Mouse (Mus musculus): ENCODE results near the gene Spns3. TPM values are rescaled to one million over a fixed set of nuclear protein-coding genes. Genes with fewer than 3 reads are reported as not detected.
A peak's percentile ranks its signal among the peaks of the same experiment; 100 is the strongest.

The Spns3 gene
- total and polyA plus RNA-seq, 3 experiments: 0.31 TPM; not detected in 2

DNA sequence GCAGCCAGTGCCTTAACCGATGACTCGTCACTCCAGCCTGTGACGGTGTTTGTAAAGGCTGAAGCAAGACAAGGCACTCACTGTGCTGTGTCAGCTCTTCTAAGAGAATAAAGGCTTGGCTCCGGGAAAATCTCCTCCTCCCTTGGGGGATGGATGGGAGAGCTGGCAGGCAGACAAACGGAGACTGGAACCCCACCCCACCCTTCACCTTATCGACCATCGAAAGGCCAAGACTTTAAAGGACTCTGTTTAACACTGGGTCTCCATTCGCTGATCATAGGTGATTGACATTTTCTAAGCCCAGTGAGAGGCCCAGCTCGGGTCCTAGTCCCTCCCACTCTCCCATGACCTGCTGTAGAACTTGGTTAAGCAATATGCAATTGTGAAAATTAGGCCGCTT is 8.4 kb downstream of the Spns3 start:
- Histone ChIP-seq H3K27ac (no peak overlapping the region), H3K4me3 (no peak overlapping the region), H3K36me3 (ENCODE audit: control insufficient read depth, insufficient read depth, low read length) (no peaks in the 10 kb centered on the region), H3K27me3 (ENCODE audit: control insufficient read depth, insufficient read depth, low read length) (no peaks in the 10 kb centered on the region), H3K9ac (ENCODE audit: low read depth, low read length) (no peak overlapping the region), H3K79me2 (replicated peaks; ENCODE audit: control insufficient read depth, insufficient read depth, low read length) (no peaks in the 10 kb centered on the region), H3K4me1 (ENCODE audit: control insufficient read depth, insufficient read depth, low read length) (peaks cover 7% of the 10 kb centered on the region)
- TF ChIP-seq CTCF (IDR thresholded peaks at IDR 0.05): no peak
- TF ChIP-seq POLR2A (IDR thresholded peaks at IDR 0.05; ENCODE audit: insufficient read depth, low read depth, low read length): no peak
- no peak for TF ChIP-seq EP300 (IDR thresholded peaks at IDR 0.05; ENCODE audit: insufficient read depth, low read depth, low read length)
- DNase-seq: no peak
- WGBS: 65% methylated on average over 10 of the region's 10 CpGs
- intact Hi-C loops (cut with DNase I): no loop called here

GRCm38 (mm10) chr11:72540437-72540836 is 9.9 kb downstream of the Spns3 start:
- no peaks in the 10 kb centered on the region for H3K36me3 ChIP-seq (ENCODE audit: control insufficient read depth, insufficient read depth, low read length)
- intact Hi-C loops (cut with DNase I): no loop called here
- H3K79me2 ChIP-seq (replicated peaks; ENCODE audit: control insufficient read depth, insufficient read depth, low read length): no peaks in the 10 kb centered on the region
- no peaks in the 10 kb centered on the region for H3K27me3 ChIP-seq (ENCODE audit: control insufficient read depth, insufficient read depth, low read length)
- DNase-seq: peak in 1 of 2 experiments; percentile 64
- H3K4me3 ChIP-seq: no peak overlapping the region
- no peak for TF ChIP-seq EP300 (IDR thresholded peaks at IDR 0.05; ENCODE audit: insufficient read depth, low read depth, low read length)
- no peak for TF ChIP-seq POLR2A (IDR thresholded peaks at IDR 0.05; ENCODE audit: insufficient read depth, low read depth, low read length)
- TF ChIP-seq CTCF (IDR thresholded peaks at IDR 0.05): no peak
- H3K27ac ChIP-seq: no peak overlapping the region
- no peak overlapping the region for H3K9ac ChIP-seq (ENCODE audit: low read depth, low read length)
- peaks cover 7% of the 10 kb centered on the region for H3K4me1 ChIP-seq (ENCODE audit: control insufficient read depth, insufficient read depth, low read length)
- WGBS: 71% methylated on average over 6 of the region's 6 CpGs

- no peaks in the 10 kb centered on the region for H3K27me3 ChIP-seq (ENCODE audit: control insufficient read depth, insufficient read depth, low read length)
- H3K36me3 ChIP-seq (ENCODE audit: control insufficient read depth, insufficient read depth, low read length): no peaks in the 10 kb centered on the region
- no peak overlapping the region for H3K4me3 ChIP-seq
- intact Hi-C loops (cut with DNase I): loop anchor here (5.0 kb wide), 1 partner anchor 47 kb away; no protein-coding TSS in a partner anchor
- no peak overlapping the region for H3K27ac ChIP-seq
- WGBS: 91% methylated on average over 7 of the region's 7 CpGs
- peaks cover 7% of the 10 kb centered on the region for H3K4me1 ChIP-seq (ENCODE audit: control insufficient read depth, insufficient read depth, low read length)
- TF ChIP-seq POLR2A (IDR thresholded peaks at IDR 0.05; ENCODE audit: insufficient read depth, low read depth, low read length): no peak
- no peak for TF ChIP-seq CTCF (IDR thresholded peaks at IDR 0.05)
- TF ChIP-seq EP300 (IDR thresholded peaks at IDR 0.05; ENCODE audit: insufficient read depth, low read depth, low read length): no peak
- DNase-seq: no peak
- no peak overlapping the region for H3K9ac ChIP-seq (ENCODE audit: low read depth, low read length)
- H3K79me2 ChIP-seq (replicated peaks; ENCODE audit: control insufficient read depth, insufficient read depth, low read length): no peaks in the 10 kb centered on the region
Measured at GRCm38 (mm10) chr11:72538811-72539210, 11.5 kb downstream of the Spns3 start.

GRCm38 (mm10) chr11:72538037-72538755 is 12.1 kb downstream of the Spns3 start:
- DNase-seq: peak; percentile 65 to 75
- Histone ChIP-seq H3K27ac (no peak overlapping the region), H3K4me3 (no peak overlapping the region), H3K36me3 (ENCODE audit: control insufficient read depth, insufficient read depth, low read length) (no peaks in the 10 kb centered on the region), H3K4me1 (ENCODE audit: control insufficient read depth, insufficient read depth, low read length) (peaks cover 7% of the 10 kb centered on the region), H3K27me3 (ENCODE audit: control insufficient read depth, insufficient read depth, low read length) (no peaks in the 10 kb centered on the region), H3K79me2 (replicated peaks; ENCODE audit: control insufficient read depth, insufficient read depth, low read length) (no peaks in the 10 kb centered on the region), H3K9ac (ENCODE audit: low read depth, low read length) (no peak overlapping the region)
- intact Hi-C loops (cut with DNase I): loop anchor here (5.0 kb wide), 1 partner anchor 46 kb away; no protein-coding TSS in a partner anchor
- WGBS: 43% methylated on average over 8 of the region's 8 CpGs
- TF ChIP-seq CTCF (IDR thresholded peaks at IDR 0.05): no peak
- no peak for TF ChIP-seq POLR2A (IDR thresholded peaks at IDR 0.05; ENCODE audit: insufficient read depth, low read depth, low read length)
- no peak for TF ChIP-seq EP300 (IDR thresholded peaks at IDR 0.05; ENCODE audit: insufficient read depth, low read depth, low read length)

DNA sequence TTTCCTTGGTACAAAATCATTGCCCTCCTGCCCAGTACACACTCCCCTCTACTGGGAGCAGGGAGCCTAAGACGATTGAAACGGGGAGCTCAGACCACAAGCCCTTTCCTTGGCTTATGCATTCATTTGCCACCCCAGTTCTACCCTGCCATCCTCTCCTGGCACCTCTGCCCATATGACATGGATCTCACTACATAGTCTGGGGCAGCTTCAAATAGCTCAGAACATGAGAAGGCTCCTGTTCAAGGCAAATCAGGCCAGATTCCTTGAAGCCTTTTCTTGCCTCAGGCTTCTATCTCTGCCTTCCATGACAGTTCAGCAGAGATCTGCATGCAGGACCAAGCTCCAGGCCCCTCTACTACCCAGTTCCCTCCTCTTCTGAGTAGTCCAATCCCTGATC is 12.8 kb downstream of the Spns3 start:
- no peaks in the 10 kb centered on the region for H3K27me3 ChIP-seq (ENCODE audit: control insufficient read depth, insufficient read depth, low read length)
- WGBS: 93% methylated on average over 2 of the region's 2 CpGs
- TF ChIP-seq POLR2A (IDR thresholded peaks at IDR 0.05; ENCODE audit: insufficient read depth, low read depth, low read length) (no peak), EP300 (IDR thresholded peaks at IDR 0.05; ENCODE audit: insufficient read depth, low read depth, low read length) (no peak), CTCF (IDR thresholded peaks at IDR 0.05) (no peak)
- no peaks in the 10 kb centered on the region for H3K79me2 ChIP-seq (replicated peaks; ENCODE audit: control insufficient read depth, insufficient read depth, low read length)
- H3K4me1 ChIP-seq (ENCODE audit: control insufficient read depth, insufficient read depth, low read length): peaks cover 7% of the 10 kb centered on the region
- intact Hi-C loops (cut with DNase I): loop anchor here (5.0 kb wide), 1 partner anchor 45 kb away; no protein-coding TSS in a partner anchor
- H3K4me3 ChIP-seq: no peak overlapping the region
- no peak for DNase-seq
- no peak overlapping the region for H3K27ac ChIP-seq
- H3K36me3 ChIP-seq (ENCODE audit: control insufficient read depth, insufficient read depth, low read length): no peaks in the 10 kb centered on the region
- no peak overlapping the region for H3K9ac ChIP-seq (ENCODE audit: low read depth, low read length)

DNA sequence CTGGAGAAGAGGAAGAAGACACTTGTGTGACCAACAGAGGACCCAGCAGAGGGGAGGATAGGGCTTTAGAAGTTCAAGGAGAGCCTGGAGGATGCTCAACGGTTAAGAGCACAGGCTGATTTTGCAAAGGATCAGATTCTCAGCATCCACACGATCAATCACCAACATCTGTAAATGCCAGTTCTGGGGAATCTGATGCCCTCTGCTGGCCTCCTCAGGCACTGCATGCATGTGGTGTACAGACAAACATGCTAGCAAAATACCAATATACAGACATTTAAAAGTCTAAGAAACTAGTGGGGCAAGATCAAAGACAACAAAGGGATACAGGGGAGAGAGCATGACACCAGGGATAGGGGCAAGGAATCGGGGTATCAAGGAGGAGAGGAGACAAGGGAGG is 14.8 kb downstream of the Spns3 start:
- Histone ChIP-seq H3K27me3 (ENCODE audit: control insufficient read depth, insufficient read depth, low read length) (no peaks in the 10 kb centered on the region), H3K36me3 (ENCODE audit: control insufficient read depth, insufficient read depth, low read length) (no peaks in the 10 kb centered on the region), H3K79me2 (replicated peaks; ENCODE audit: control insufficient read depth, insufficient read depth, low read length) (no peaks in the 10 kb centered on the region), H3K9ac (ENCODE audit: low read depth, low read length) (no peak overlapping the region), H3K27ac (no peak overlapping the region), H3K4me3 (no peak overlapping the region), H3K4me1 (ENCODE audit: control insufficient read depth, insufficient read depth, low read length) (peaks cover 7% of the 10 kb centered on the region)
- intact Hi-C loops (cut with DNase I): loop anchor here (5.0 kb wide), 1 partner anchor 43 kb away; no protein-coding TSS in a partner anchor
- no peak for DNase-seq
- peak; percentile 72 for TF ChIP-seq CTCF (IDR thresholded peaks at IDR 0.05)
- TF ChIP-seq POLR2A (IDR thresholded peaks at IDR 0.05; ENCODE audit: insufficient read depth, low read depth, low read length): no peak
- WGBS: 87% methylated on average over 3 of the region's 3 CpGs
